Mouse (Mus musculus) thymus, adult 2 months (tissue): ENCODE measurements around the gene Vrtn. TPM values are rescaled to one million over a fixed set of nuclear protein-coding genes. Genes with fewer than 3 reads are reported as not detected.

Experiments
- DNase-seq: peaks from one replicate; pipeline ENCODE4 v3.0.0; 2021
- H3K27ac ChIP-seq: fragments of 200-500 bp; 2 replicates; pipeline ENCODE4 v1.5.1; 2012; ENCODE audit warnings: low read length, control low read depth; ENCODE audit not compliant: control insufficient read depth, insufficient read depth
- H3K27me3 ChIP-seq: fragments of 200-500 bp; 2 replicates; pipeline ENCODE4 v1.6.1; 2012; ENCODE audit warnings: mild to moderate bottlenecking, low read length, moderate library complexity, mixed read lengths; ENCODE audit not compliant: control insufficient read depth, insufficient read depth
- H3K36me3 ChIP-seq: fragments of 200-500 bp; 2 replicates; pipeline ENCODE4 v1.6.1; 2012; ENCODE audit warnings: mild to moderate bottlenecking, low read length, moderate library complexity; ENCODE audit not compliant: control insufficient read depth, insufficient read depth
- H3K4me1 ChIP-seq: fragments of 200-500 bp; replicated peaks from 2 replicates; pipeline ENCODE4 v1.6.1; 2012; ENCODE audit warnings: low read length; ENCODE audit not compliant: control insufficient read depth, insufficient read depth
- H3K4me3 ChIP-seq: fragments of 200-500 bp; 2 replicates; pipeline ENCODE4 v1.5.1; 2012; ENCODE audit warnings: mild to moderate bottlenecking, low read length, control low read depth, moderate library complexity; ENCODE audit not compliant: control insufficient read depth, insufficient read depth
- CTCF ChIP-seq: fragments of 200-500 bp; IDR thresholded peaks from 2 replicates; pipeline ENCODE4 v1.5.1; 2012; ENCODE audit warnings: mild to moderate bottlenecking, control low read depth, low read length, moderate library complexity, borderline replicate concordance; ENCODE audit not compliant: control insufficient read depth, poor library complexity, insufficient read depth; ENCODE audit errors: extremely low read depth
- POLR2A ChIP-seq: fragments of 200-500 bp; IDR thresholded peaks from 2 replicates; pipeline ENCODE4 v1.6.1; 2012; ENCODE audit warnings: mild to moderate bottlenecking, low read length, control low read depth, moderate library complexity; ENCODE audit not compliant: control insufficient read depth, poor library complexity, insufficient read depth; ENCODE audit errors: extremely low read depth
- WGBS: fragments of 180-500 bp; shearing (Covaris S2); methylation state at CpG from one replicate; pipeline ENCODE4 v1.1.7; 2018; 5-methylcytosine and 5-hydroxymethylcytosine counted together
- polyA plus RNA-seq: library from polyadenylated mRNA; depleted of rRNA; stranded (reverse); fragments of >200 nt; gene quantifications from 2 replicates; pipeline ENCODE4 v1.2.3, GENCODE M21; 2012

Gene Vrtn
- polyA plus RNA-seq, 1 experiment, result 0.16 TPM

- H3K27me3 ChIP-seq, result no peaks in the 10 kb centered on the region
Measured at GRCm38 (mm10) chr12:84676011-84676410, 35.2 kb downstream of the Vrtn start.

DNA sequence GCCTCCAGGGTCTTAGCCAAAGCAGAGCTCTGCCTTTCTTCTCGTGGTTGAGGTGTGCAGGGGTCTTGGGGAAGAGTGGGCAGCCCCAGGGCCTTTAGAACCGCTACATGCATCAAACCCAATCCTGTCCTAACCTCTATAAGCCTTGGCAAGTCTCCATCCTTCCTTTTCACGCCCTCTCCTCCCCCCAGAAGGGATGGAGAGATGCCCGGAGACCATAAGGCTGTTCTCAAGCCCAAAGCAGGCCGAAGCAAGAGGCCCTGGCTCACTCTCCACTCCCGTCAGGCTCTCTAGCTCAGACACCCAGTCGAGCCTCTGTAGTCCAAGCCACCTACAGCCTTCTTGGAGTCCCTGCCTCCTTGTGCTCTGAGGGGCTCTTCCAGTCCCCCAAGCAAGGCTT, 43.8 kb downstream of the Vrtn start:
- Histone ChIP-seq H3K4me3 (no peak overlapping the region), H3K4me1 (no peaks in the 10 kb centered on the region), H3K36me3 (no peaks in the 10 kb centered on the region), H3K27ac (no peak overlapping the region), H3K27me3 (no peaks in the 10 kb centered on the region)
- WGBS, result 86% methylated on average over 7 of the region's 7 CpGs
- no peak for DNase-seq
- TF ChIP-seq POLR2A (no peak), CTCF (no peak)

More at GRCm38 (mm10) chr12:84676011-84676410, 35.2 kb downstream of the Vrtn start:
- H3K4me1 ChIP-seq, result peaks cover 10% of the 10 kb centered on the region
- no peaks in the 10 kb centered on the region for H3K36me3 ChIP-seq
- 95% methylated on average over 3 of the region's 3 CpGs for WGBS
- H3K27ac ChIP-seq, result no peak overlapping the region
- TF ChIP-seq POLR2A (no peak), CTCF (no peak)
- no peak overlapping the region for H3K4me3 ChIP-seq
- no peak for DNase-seq

DNA sequence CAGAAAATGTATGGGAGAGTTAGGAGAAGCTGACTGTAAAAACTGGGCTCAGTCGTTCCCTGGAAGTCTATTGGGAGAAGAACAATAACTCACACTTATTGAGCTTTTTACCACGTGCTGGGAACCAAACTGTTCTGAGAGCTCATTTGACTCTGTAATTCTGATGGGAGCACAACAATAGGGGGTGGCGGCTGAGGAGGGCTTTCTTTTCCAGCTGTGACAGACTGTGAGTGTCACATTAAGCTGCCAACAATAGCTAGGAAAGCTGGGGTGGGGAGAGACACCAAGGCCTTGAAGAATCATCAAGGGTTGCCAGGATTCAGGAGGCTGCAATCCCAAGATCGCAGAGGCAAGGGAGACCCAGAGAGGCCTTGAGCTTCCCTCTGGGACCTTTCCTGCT, 45.4 kb downstream of the Vrtn start:
- Histone ChIP-seq H3K36me3 (no peaks in the 10 kb centered on the region), H3K27ac (no peak overlapping the region), H3K27me3 (no peaks in the 10 kb centered on the region), H3K4me3 (no peak overlapping the region), H3K4me1 (peaks cover 10% of the 10 kb centered on the region)
- TF ChIP-seq POLR2A (no peak), CTCF (no peak)
- 86% methylated on average over 4 of the region's 4 CpGs for WGBS
- DNase-seq, result no peak

DNA sequence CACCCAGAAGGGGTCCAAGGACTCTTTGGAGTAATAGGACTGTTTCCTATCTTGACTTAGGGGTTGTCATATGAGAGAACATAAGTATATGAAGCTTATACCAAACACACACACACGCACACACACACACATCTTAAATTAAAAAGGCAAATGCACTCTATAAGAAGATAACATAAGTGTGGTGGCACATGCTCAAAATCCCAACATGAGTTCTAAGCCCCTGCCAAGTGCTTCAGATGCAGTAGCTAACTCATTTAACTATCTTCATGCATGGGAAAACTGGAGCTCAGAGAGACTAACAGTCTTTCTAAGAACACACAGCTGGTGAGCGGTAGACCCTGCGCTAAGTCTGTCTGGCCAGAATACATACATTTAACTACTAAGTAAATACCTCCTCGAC, 46.7 kb downstream of the Vrtn start:
- Histone ChIP-seq H3K27me3 (no peaks in the 10 kb centered on the region), H3K4me3 (no peak overlapping the region), H3K4me1 (peaks cover 14% of the 10 kb centered on the region), H3K27ac (no peak overlapping the region), H3K36me3 (no peaks in the 10 kb centered on the region)
- DNase-seq, result no peak
- TF ChIP-seq CTCF, result no peak
- TF ChIP-seq POLR2A, result no peak
- 91% methylated on average over 4 of the region's 4 CpGs for WGBS

- WGBS, result 94% methylated on average over 11 of the region's 11 CpGs
- no peaks in the 10 kb centered on the region for H3K36me3 ChIP-seq
- H3K27me3 ChIP-seq, result no peaks in the 10 kb centered on the region
- H3K27ac ChIP-seq, result no peak overlapping the region
- peaks cover 14% of the 10 kb centered on the region for H3K4me1 ChIP-seq
- TF ChIP-seq CTCF, result no peak
- TF ChIP-seq POLR2A, result no peak
- H3K4me3 ChIP-seq, result no peak overlapping the region
- DNase-seq, result no peak
Measured at GRCm38 (mm10) chr12:84689051-84689450, 48.2 kb downstream of the Vrtn start.

- no peaks in the 10 kb centered on the region for H3K36me3 ChIP-seq
- H3K27me3 ChIP-seq, result no peaks in the 10 kb centered on the region
- TF ChIP-seq CTCF (no peak), POLR2A (no peak)
- H3K4me1 ChIP-seq, result peaks cover 14% of the 10 kb centered on the region
- peak; percentile 20 for DNase-seq
- no peak overlapping the region for H3K27ac ChIP-seq
- no peak overlapping the region for H3K4me3 ChIP-seq
Measured at GRCm38 (mm10) chr12:84691347-84691746, 50.5 kb downstream of the Vrtn start.

- WGBS, result 32% methylated on average over 6 of the region's 6 CpGs
- TF ChIP-seq POLR2A, result no peak
- TF ChIP-seq CTCF, result no peak
- no peaks in the 10 kb centered on the region for H3K27me3 ChIP-seq
- peaks cover 14% of the 10 kb centered on the region for H3K4me1 ChIP-seq
- H3K27ac ChIP-seq, result no peak overlapping the region
- H3K4me3 ChIP-seq, result no peak overlapping the region
- no peak for DNase-seq
- H3K36me3 ChIP-seq, result no peaks in the 10 kb centered on the region
Measured at GRCm38 (mm10) chr12:84692141-84692540, 51.3 kb downstream of the Vrtn start.
